Mouse (Mus musculus) forebrain, postnatal 0 days (tissue): ENCODE results near the gene Ap1g2. TPM values are rescaled to one million over a fixed set of nuclear protein-coding genes. Genes with fewer than 3 reads are reported as not detected.

Experiments
- ATAC-seq: fragments of 200-750 bp; cut with Nextera tagmentation; 2 replicates; pipeline ENCODE4 v1.8.0; 2017; ENCODE audit warnings: mild to moderate bottlenecking, moderate library complexity
- DNase-seq: peaks from one replicate; pipeline ENCODE4 v3.0.0-alpha.2; 2015
- H3K27ac ChIP-seq: fragments of 300-500 bp; sonication (generic); 2 replicates; pipeline ENCODE4 v1.5.1; 2014; ENCODE audit warnings: low read depth, mild to moderate bottlenecking, antibody characterized with exemption, low read length, moderate library complexity, mixed read lengths
- H3K27me3 ChIP-seq: fragments of 300-500 bp; sonication (generic); 2 replicates; pipeline ENCODE4 v1.6.1; 2014; ENCODE audit warnings: mild to moderate bottlenecking, low read length, mixed read lengths; ENCODE audit not compliant: insufficient read depth
- H3K36me3 ChIP-seq: fragments of 300-500 bp; sonication (generic); 2 replicates; pipeline ENCODE4 v1.6.1; 2014; ENCODE audit warnings: mild to moderate bottlenecking, moderate library complexity; ENCODE audit not compliant: insufficient read depth
- H3K4me1 ChIP-seq: fragments of 300-500 bp; sonication (generic); 2 replicates; pipeline ENCODE4 v1.6.1; 2014; ENCODE audit warnings: antibody characterized with exemption; ENCODE audit not compliant: insufficient read depth
- H3K4me2 ChIP-seq: fragments of 300-500 bp; sonication (generic); 2 replicates; pipeline ENCODE4 v1.6.1; 2014; ENCODE audit warnings: low read depth, mild to moderate bottlenecking, moderate library complexity
- H3K4me3 ChIP-seq: fragments of 300-500 bp; sonication (generic); 2 replicates; pipeline ENCODE4 v1.5.1; 2014; ENCODE audit warnings: low read depth, low read length, mixed read lengths
- H3K9ac ChIP-seq: fragments of 300-500 bp; sonication (generic); 2 replicates; pipeline ENCODE4 v1.6.1; 2014; ENCODE audit warnings: mild to moderate bottlenecking
- H3K9me3 ChIP-seq: fragments of 300-500 bp; sonication (generic); 2 replicates; pipeline ENCODE4 v1.6.1; 2016; ENCODE audit warnings: low read length
- CTCF ChIP-seq: sonication (generic); IDR thresholded peaks from 2 replicates; pipeline ENCODE4 v1.5.1; 2016; ENCODE audit warnings: antibody characterized with exemption, control low read depth, low read depth
- WGBS: fragments of 180-500 bp; shearing (Covaris S2); extraction: QIAGEN DNeasy Blood & Tissue Kit; methylation state at CpG from one replicate; pipeline ENCODE4 v1.1.7; 2014; 5-methylcytosine and 5-hydroxymethylcytosine counted together
- polyA plus RNA-seq: library from polyadenylated mRNA; unstranded; fragments of >200 nt; fragmentation: Nextera tagmentation; extraction: Ambion mirVana; gene quantifications from 2 replicates; pipeline ENCODE4 v1.2.1, GENCODE M21; 2015
- total RNA-seq: library from RNA; depleted of rRNA; stranded (reverse); fragments of >200 nt; gene quantifications from 2 replicates; pipeline ENCODE4 v1.2.3, GENCODE M21; 2014; rRNA removed

The Ap1g2 gene
- total and polyA plus RNA-seq, 2 experiments from 2014 or later = 5.5 to 12.8 TPM

GRCm38 (mm10) chr14:55053050-55053449, 53.3 kb downstream of the Ap1g2 start:
- Histone ChIP-seq H3K36me3 (no peaks in the 10 kb centered on the region), H3K9me3 (no peaks in the 10 kb centered on the region), H3K4me1 (peaks cover 35% of the 10 kb centered on the region), H3K4me2 (peak overlapping the region; percentile 60), H3K27ac (peak overlapping the region; percentile 98), H3K27me3 (no peaks in the 10 kb centered on the region), H3K9ac (peak overlapping the region; percentile 19; the same call in 1 of the 2 replicates), H3K4me3 (peak overlapping the region; percentile 37)
- 16% methylated on average over 4 of the region's 4 CpGs for WGBS
- DNase-seq = peak; percentile 65
- ATAC-seq = no peak
- no peak for TF ChIP-seq CTCF

- TF ChIP-seq CTCF = no peak
- peak overlapping the region; percentile 37 for H3K4me3 ChIP-seq
Observed at GRCm38 (mm10) chr14:55052496-55052895, 53.9 kb downstream of the Ap1g2 start.

More at GRCm38 (mm10) chr14:55052496-55052895, 53.9 kb downstream of the Ap1g2 start:
- Histone ChIP-seq H3K36me3 (no peaks in the 10 kb centered on the region), H3K27ac (peak overlapping the region; percentile 98), H3K27me3 (no peaks in the 10 kb centered on the region), H3K4me1 (peaks cover 29% of the 10 kb centered on the region), H3K9me3 (no peaks in the 10 kb centered on the region), H3K9ac (peak overlapping the region; percentile 19; the same call in 1 of the 2 replicates), H3K4me2 (peak overlapping the region; percentile 60)
- ATAC-seq (peak; percentile 16), DNase-seq (peak; percentile 94)
- WGBS = 18% methylated on average over 9 of the region's 9 CpGs

Other genes with a start within 250 kb of the Ap1g2 start
- 7.1 and 7.2 TPM in 2 replicates for gene Homez, start 235.6 kb downstream of the Ap1g2 start, total RNA-seq
- gene Homez, start 235.6 kb downstream of the Ap1g2 start, polyA plus RNA-seq = 2.7 and 6.9 TPM in 2 replicates
- 17.4 and 19.7 TPM in 2 replicates for gene Ppp1r3e, start 229.0 kb downstream of the Ap1g2 start, total RNA-seq
- 2.3 and 3.3 TPM in 2 replicates for gene Ppp1r3e, start 229.0 kb downstream of the Ap1g2 start, polyA plus RNA-seq
- 33.2 and 38.0 TPM in 2 replicates for gene Bcl2l2, start 223.2 kb downstream of the Ap1g2 start, total RNA-seq
- 2.5 and 2.9 TPM in 2 replicates for gene Bcl2l2, start 223.2 kb downstream of the Ap1g2 start, polyA plus RNA-seq
- 3.1 TPM in 1 of 2 replicates, not detected in the other for gene Gm20521, start 223.2 kb downstream of the Ap1g2 start, total RNA-seq
- gene Gm20521, start 223.2 kb downstream of the Ap1g2 start, polyA plus RNA-seq = 0.30 and 0.89 TPM in 2 replicates
- 113 and 116 TPM in 2 replicates for gene Pabpn1, start 214.1 kb downstream of the Ap1g2 start, total RNA-seq
- 105 and 126 TPM in 2 replicates for gene Pabpn1, start 214.1 kb downstream of the Ap1g2 start, polyA plus RNA-seq
- gene Slc22a17, start 193.5 kb downstream of the Ap1g2 start, total RNA-seq = 327 and 359 TPM in 2 replicates
- 230 and 282 TPM in 2 replicates for gene Slc22a17, start 193.5 kb downstream of the Ap1g2 start, polyA plus RNA-seq
- 22.2 and 29.8 TPM in 2 replicates for gene Efs, start 180.5 kb downstream of the Ap1g2 start, total RNA-seq
- gene Efs, start 180.5 kb downstream of the Ap1g2 start, polyA plus RNA-seq = 13.4 and 13.5 TPM in 2 replicates
- 0.38 TPM in 1 of 2 replicates, not detected in the other for gene Il25, start 173.9 kb downstream of the Ap1g2 start, total RNA-seq
- gene Il25, start 173.9 kb downstream of the Ap1g2 start, polyA plus RNA-seq = 0.18 and 0.58 TPM in 2 replicates
- gene Cmtm5, start 170.3 kb downstream of the Ap1g2 start, total RNA-seq = 17.9 and 19.9 TPM in 2 replicates
- gene Cmtm5, start 170.3 kb downstream of the Ap1g2 start, polyA plus RNA-seq = 17.7 and 22.7 TPM in 2 replicates
- gene Myh6, start 139.7 kb downstream of the Ap1g2 start, total RNA-seq = 0.23 and 5.8 TPM in 2 replicates
- gene Myh6, start 139.7 kb downstream of the Ap1g2 start, polyA plus RNA-seq = 2.3 and 2.5 TPM in 2 replicates
- not detected in 2 replicates for gene Gm17428, start 129.7 kb downstream of the Ap1g2 start, total RNA-seq
- gene Gm17428, start 129.7 kb downstream of the Ap1g2 start, polyA plus RNA-seq = not detected in 2 replicates
- 8.5 and 9.3 TPM in 2 replicates for gene Myh7, start 112.0 kb downstream of the Ap1g2 start, total RNA-seq
- 8.8 and 9.6 TPM in 2 replicates for gene Myh7, start 112.0 kb downstream of the Ap1g2 start, polyA plus RNA-seq
- 24.2 and 36.8 TPM in 2 replicates for gene Ngdn, start 91.1 kb downstream of the Ap1g2 start, total RNA-seq
- gene Ngdn, start 91.1 kb downstream of the Ap1g2 start, polyA plus RNA-seq = 47.9 and 51.3 TPM in 2 replicates
- 8.9 and 11.1 TPM in 2 replicates for gene Zfhx2, start 14.3 kb downstream of the Ap1g2 start, total RNA-seq
- gene Zfhx2, start 14.3 kb downstream of the Ap1g2 start, polyA plus RNA-seq = 2.7 and 7.5 TPM in 2 replicates
- gene Thtpa, start 11.8 kb downstream of the Ap1g2 start, total RNA-seq = 49.0 and 55.2 TPM in 2 replicates
- 47.2 and 48.0 TPM in 2 replicates for gene Thtpa, start 11.8 kb downstream of the Ap1g2 start, polyA plus RNA-seq
- gene Jph4, start 10.3 kb upstream of the Ap1g2 start, total RNA-seq = 156 and 160 TPM in 2 replicates
- gene Jph4, start 10.3 kb upstream of the Ap1g2 start, polyA plus RNA-seq = 47.4 and 55.3 TPM in 2 replicates
- gene Dhrs2, start 115.4 kb upstream of the Ap1g2 start, total RNA-seq = 0.31 and 0.67 TPM in 2 replicates
- 0.30 and 0.57 TPM in 2 replicates for gene Dhrs2, start 115.4 kb upstream of the Ap1g2 start, polyA plus RNA-seq